Mouse (Mus musculus) cerebellum, adult (tissue): ENCODE results near the gene Pbx1.

Experiments used
- ATAC-seq: cut with Nextera tagmentation; 2 replicates; pipeline ENCODE4 v1.9.2; 2017; ENCODE audit warnings: mild to moderate bottlenecking, moderate library complexity, mixed read lengths; ENCODE audit not compliant: insufficient number of reproducible peaks, low FRiP score, low TSS enrichment

The Pbx1 gene

GRCm38 (mm10) chr1:168312710-168313447 lies 119.2 kb downstream of the Pbx1 start:
- no peak for ATAC-seq

DNA sequence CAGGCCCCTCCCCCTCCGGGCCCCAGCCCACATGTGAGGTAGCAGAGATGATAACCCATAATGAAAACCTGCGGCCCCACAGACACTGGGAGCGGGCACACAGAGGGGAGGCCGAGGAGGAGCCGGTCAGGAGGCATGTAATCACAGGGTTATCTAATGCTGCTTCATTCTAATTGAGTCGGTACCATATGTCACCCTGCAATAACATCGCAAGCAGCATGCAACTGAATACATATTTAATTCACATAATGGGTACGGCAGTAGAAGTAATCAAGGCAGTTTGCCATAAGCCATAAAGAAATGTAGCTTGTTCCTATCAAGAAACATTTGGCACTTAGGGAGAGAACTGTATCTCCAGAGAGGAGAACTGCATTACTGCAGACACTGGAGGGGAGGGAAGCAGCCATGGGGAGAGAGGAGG lies 123.0 kb downstream of the Pbx1 start:
- ATAC-seq: no peak

DNA sequence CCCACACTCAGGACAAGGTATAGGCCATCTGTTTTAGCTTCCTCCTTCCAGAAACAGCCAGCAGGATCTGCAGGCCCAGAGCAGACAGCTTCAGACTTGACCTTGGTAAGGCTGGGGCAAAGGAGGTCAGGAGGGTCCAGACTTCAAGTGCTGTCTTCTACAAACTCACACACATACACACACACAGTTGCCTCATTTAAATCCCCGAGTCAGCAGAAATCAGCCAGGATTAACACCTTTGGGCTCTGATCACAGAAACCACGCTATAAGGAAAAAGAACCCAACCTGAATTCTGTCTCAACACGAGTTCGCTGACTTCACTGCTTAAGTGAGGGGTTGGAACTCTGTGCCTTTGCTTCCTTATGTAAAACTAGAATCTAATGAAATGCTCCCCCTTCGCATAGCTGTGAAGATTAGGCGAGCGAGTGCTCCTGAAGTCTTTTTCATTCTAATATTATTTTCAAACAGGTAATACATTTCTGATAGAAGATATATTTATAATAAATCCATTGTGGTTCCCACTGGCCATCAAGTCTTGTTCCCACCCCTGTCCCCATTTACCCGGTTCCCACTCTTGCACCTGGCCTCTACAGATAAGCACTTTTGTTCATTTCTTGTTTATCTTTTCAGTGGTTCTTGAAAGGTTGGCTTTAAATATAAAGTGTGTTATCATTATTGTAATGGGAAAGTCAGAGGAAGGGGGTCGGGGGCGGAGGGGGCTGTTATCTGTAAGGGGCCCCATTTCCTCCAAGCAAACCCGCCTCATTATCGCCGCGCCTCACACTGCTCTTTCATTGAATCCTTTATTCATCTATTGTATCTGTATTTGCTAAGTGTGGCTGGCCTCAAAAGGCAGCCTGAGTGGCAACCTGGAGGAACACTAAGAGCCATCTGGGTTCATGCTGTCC lies 124.5 kb downstream of the Pbx1 start:
- ATAC-seq: 0 out of 2 replicates have a peak, but pooled peaks have one; percentile 33

- no peak for ATAC-seq
Observed at GRCm38 (mm10) chr1:168300505-168300904, 131.6 kb downstream of the Pbx1 start.

DNA sequence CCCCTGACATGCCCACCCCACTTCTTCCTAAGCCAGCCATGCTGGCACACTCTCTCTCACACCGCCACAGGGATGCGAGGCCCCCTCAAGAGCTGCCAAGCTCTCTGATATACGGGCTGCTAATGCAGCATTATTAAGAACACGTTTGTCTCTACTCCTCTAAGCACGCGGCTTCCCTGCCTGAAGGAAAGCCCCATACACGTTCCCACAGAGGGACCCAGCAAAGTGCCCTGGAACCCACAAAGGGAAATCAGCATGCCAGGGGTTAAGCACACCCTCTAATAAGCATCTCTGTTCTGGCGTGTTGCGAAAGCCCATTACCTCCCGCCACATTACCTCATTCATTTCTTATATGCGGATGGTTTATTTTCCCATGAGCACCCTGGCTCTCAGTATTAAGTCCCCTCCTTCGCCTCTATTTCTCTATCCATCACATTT lies 132.1 kb downstream of the Pbx1 start:
- no peak for ATAC-seq

GRCm38 (mm10) chr1:168299181-168299580 lies 132.9 kb downstream of the Pbx1 start:
- ATAC-seq: no peak

GRCm38 (mm10) chr1:168296290-168296689 lies 135.8 kb downstream of the Pbx1 start:
- ATAC-seq: no peak

GRCm38 (mm10) chr1:168295782-168296181 lies 136.3 kb downstream of the Pbx1 start:
- no peak for ATAC-seq

GRCm38 (mm10) chr1:168293673-168294072 lies 138.4 kb downstream of the Pbx1 start:
- ATAC-seq: no peak

- no peak for ATAC-seq
Observed at GRCm38 (mm10) chr1:168292106-168292505, 140.0 kb downstream of the Pbx1 start.

DNA sequence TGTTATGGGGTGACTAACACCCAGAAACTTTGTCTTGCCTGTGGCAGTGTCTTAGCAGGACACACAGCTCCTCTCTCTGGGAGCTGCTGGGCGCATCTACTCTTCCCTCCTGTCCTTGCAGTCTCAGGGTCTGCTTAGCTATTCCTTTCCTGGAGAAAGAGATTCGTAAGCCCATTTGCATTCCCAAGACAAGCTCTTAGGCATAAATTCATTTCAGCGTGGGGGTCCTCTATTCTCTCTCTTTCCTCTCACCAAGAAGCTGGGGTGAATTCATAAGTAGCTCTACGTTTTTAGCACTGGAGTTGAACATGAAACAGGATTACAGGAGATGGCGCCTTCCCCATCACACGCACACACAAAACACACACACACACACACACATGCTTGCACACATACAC lies 140.4 kb downstream of the Pbx1 start:
- no peak for ATAC-seq

- 0 out of 2 replicates have a peak, but pooled peaks have one; percentile 11 for ATAC-seq
Observed at GRCm38 (mm10) chr1:168291001-168291642, 140.9 kb downstream of the Pbx1 start.

GRCm38 (mm10) chr1:168290236-168290985 lies 141.7 kb downstream of the Pbx1 start:
- ATAC-seq: no peak

GRCm38 (mm10) chr1:168288891-168289545 lies 143.1 kb downstream of the Pbx1 start:
- ATAC-seq: no peak

DNA sequence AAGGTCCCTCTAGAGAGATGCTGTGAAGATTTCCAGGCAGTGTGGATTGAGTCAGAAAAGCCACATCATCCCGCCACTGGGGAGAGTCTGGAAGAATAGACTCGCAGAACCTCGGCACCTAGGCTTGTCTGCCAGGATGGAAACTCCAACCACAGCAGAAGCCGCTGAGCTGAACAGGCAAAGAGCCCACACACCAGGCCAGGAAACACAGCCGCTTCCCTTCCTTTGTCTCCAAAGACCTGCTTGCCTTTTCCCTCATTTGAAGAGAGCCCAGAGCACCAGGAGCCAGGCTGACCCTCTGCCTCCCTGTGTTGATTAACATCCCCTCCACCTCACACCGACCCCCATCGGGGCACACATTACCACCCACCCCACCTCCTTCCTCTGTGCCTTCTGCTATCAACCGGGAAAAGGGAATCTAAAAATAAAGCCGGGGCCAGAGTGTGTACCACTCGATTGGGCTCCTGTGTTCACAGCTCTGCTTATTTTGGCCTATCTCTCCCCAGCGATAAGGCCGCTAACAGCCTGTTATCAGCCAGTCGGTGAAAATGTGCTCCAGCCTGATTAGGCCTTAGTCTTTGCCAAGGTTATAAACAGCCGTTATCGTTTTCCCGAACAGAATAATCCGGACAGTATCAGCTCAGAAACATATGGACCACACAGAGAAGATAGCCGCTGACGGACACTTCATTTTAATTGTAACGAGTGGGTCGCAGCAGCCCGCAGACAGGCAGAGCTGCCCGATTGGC lies 144.1 kb downstream of the Pbx1 start:
- peak; percentile 37 for ATAC-seq

GRCm38 (mm10) chr1:168286862-168287650 lies 145.0 kb downstream of the Pbx1 start:
- no peak for ATAC-seq

DNA sequence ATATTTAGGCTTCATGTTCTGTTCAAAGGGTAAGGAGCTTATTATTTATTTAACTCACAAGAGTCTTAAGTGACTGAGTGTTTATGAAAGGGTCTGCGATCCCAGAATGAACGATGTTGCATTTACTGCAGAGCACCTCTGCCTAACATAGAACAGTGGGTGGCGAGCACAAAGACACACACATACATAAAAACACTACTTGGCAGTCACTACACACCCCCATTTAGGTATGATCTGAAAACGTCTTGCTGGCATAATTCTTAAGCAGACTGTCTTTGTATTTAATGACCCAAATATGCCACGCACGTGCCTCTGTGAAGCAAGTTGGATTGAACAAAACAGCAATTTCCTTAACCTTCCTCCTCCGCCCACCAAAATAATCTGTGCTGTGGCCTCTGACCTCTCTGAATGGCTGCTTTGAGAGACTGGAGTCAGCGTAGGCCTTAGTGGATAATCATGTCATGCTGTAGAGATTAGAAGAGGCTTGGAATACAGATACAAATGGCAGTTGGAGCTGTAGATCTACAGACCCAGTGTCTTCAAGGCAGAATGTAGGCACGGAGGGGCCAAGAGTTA lies 147.4 kb downstream of the Pbx1 start:
- ATAC-seq: no peak
